Mouse (Mus musculus): ENCODE measurements around the gene Gpn3.

The Gpn3 gene

GRCm38 (mm10) chr5:122371591-122372191 is at the start of gene Gpn3:
Gpn3 (plus strand) TSS chr5:122371876.
- DNase-seq (ENCODE audit: low spot score in 2 of 2) = no peak

DNA sequence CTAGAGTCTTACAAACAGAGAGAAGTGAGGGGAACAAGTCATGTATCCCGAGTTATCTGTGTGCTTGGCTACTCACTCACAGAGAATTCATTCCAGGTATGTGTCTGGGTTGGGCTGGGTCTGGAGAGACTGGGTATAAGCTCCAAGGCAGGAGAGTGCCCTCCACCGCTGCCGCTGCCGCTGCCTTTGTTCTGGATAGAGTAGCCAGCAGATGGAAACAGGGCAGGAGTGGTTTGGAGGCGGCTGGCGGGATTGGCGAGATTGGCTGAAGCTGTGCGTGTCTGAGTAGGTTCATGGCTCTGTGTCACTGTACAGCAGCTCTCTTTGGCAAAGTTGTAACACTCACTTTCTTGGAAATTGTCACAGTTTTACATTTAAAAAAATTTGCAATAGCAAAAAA is 48.2 kb upstream of the Gpn3 start:
- no peak for DNase-seq (ENCODE audit: low spot score in 2 of 2)

DNA sequence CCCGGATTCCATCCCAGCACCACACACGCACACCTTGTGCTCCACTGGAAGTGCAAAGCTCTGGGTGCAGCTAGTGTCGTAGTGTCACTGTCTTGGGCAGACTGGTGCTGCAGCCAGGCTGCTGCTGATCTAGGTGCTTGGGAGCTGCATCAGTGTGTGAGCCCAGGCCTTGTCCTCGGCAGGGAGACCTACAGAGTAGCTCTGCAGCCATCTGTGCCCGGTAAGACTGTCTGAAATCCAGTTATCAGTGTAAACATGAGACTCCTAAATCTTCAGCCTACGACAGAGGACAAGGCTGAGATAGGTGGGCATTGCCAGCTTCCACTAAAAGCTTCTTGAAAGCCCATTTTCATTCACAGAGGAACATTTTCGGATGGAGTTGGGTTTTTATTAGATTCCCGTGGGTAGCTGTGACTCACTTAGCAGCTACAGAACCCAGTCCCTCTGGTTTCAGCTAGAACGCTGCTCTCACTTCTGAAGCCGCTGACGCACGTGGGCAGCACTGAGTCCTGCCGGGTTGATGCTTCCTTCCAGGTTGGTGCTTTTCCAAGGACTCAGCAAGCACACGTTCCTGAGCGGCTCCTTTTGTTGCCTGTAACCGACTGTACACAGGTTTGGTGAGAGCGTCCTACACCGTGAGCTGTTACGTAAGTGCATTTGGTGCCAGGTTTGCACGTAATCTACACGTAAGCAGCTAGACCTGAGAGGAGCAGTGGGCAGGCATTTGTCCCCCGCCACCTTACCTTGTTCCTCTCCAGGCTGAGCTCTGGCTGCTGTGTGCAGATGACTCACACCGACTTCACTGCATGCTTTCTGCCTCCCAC is 46.9 kb upstream of the Gpn3 start:
- DNase-seq (ENCODE audit: low spot score in 2 of 2) = peak in 1 of 2 experiments; percentile 49

DNA sequence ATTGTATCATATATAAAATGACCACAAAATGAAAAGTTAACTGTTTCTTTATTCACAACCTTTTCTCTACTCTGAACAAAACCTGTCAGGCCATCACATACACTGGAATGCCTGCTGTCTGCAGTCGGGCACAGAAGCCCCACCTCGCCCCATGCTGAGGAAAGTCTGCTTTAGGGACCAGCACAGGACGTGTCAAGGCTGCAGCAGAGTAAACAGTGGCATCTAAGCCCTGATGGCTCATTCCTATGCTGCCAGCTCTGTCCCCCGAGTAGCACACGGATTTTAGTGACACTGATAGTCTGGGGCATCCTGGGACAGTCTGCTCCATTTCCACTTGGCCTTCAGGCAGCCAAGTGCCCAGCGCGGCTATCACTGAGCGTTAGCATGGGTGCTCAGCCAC is 46.2 kb upstream of the Gpn3 start:
- no peak for DNase-seq (ENCODE audit: low spot score in 2 of 2)

GRCm38 (mm10) chr5:122327283-122327682 is 44.4 kb upstream of the Gpn3 start:
- DNase-seq (ENCODE audit: low spot score in 2 of 2) = no peak

DNA sequence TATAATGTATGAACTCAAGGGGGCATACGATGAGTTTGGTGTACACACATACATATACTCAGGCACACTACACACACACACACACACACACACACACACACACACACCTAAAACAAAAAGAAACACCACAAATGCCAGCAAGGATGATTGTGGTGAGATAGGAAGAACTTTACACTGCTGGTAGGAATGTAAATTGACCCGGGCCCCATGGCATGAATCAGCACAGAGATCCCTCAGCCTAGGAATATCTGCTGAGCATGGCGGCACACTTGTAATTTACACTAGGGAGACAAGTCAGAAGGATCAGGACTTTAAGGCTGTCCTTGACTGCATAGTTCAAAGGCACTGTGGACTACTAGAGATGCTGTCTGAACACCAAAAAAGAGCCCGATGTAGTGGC is 41.4 kb upstream of the Gpn3 start:
- no peak for DNase-seq (ENCODE audit: low spot score in 2 of 2)

DNA sequence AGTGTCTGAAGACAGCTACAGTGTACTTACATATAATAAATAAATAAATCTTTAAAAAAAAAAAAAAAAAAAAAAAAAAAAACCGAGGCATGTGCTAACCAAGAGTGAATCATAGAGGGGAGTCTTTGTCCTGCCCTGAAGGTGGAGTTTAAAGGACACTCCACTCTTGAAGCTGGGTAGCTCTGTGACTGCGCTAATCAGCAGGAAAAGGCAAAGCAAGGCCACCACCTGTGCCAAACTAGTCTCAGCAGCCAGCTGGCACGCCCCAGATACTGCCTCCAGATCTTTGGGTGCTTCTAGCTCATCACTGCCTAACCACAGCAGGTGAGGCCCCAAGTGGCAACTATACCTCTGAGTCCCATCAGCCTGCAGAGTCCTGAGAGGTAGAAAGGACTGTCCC is 37.0 kb upstream of the Gpn3 start:
- DNase-seq (ENCODE audit: low spot score in 2 of 2) = no peak

DNA sequence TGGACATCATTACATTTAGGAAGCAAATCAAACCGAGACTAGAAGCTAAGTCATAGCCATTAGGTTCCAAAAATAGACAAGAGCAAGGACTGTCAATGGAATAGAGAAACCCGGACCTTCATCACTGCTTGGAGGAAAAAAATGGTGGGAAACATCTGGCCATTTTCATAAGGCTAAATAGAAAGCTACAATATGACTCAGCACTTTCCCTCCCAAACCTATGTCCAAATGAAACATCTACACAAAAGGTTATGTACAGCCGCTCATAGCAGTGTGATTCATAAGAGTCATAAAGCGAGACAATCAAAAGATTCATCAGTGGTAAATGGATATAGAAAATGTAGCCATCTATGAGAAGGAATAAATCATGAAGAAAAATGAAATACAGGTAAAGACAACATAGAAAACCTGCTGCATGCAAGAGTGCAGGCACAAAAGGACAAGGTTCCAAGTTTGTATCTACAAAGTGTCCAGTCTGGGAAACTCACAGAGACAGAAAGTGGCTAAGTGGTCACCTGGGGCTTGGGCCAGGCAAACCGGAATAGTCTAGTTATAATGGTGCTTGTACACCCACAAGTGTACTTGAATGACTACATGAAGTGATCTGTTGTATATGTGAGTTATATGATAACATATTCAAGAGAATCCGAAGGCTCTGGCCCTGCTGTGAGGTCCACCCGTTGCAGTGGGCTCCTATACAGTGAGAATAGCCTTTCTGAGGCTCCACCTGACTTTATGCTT is 35.0 kb upstream of the Gpn3 start:
- no peak for DNase-seq (ENCODE audit: low spot score in 2 of 2)

GRCm38 (mm10) chr5:122342874-122343273 is 28.8 kb upstream of the Gpn3 start:
- DNase-seq (ENCODE audit: low spot score in 2 of 2) = no peak

GRCm38 (mm10) chr5:122343768-122344167 is 27.9 kb upstream of the Gpn3 start:
- no peak for DNase-seq (ENCODE audit: low spot score in 2 of 2)

DNA sequence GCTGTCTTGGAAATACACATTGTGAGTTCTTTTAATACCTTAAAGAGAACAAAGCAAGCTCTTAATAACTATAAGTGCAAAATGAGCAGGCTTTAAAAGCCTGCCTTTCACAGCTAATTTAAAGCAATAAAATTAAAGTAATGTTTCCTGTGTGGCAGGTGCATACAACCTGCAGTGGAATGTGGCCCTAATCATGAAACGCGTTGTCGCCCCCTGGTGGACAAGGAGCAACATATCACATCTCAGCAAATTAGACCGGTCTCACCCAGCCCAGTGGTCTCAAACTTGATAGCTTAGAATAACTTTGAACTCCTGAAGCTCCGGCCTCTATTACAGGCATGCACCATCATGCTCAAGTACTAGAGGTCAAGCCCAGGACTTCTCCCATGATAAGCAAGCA is 27.4 kb upstream of the Gpn3 start:
- peak; percentile 29 to 53 for DNase-seq (ENCODE audit: low spot score in 2 of 2)

DNA sequence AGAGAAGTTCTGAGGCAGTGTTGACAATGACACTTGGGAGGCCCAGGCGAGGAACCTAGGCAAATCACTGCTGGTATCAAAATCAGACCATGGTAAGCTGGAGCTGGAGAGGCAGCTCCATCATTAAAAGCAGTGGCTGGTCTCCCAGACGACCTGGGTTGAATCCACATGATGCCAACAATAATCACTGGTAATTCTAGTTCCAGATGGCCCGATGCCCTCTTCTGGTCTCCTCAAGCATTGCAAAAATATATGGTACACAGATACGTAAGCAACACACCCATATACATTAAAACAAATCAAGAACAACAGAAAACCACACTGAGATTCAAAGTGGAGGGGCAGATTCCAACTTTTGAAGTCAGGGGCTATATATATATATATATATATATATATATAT is 25.9 kb upstream of the Gpn3 start:
- DNase-seq (ENCODE audit: low spot score in 2 of 2) = no peak

- DNase-seq (ENCODE audit: low spot score in 2 of 2) = peak; percentile 96 to 97
Measured at GRCm38 (mm10) chr5:122353807-122354491, 17.7 kb upstream of the Gpn3 start, which contains the start of the genes Rad9b and Vps29. Rad9b (minus strand) TSS chr5:122354233. Vps29 (plus strand) TSS chr5:122354369.

DNA sequence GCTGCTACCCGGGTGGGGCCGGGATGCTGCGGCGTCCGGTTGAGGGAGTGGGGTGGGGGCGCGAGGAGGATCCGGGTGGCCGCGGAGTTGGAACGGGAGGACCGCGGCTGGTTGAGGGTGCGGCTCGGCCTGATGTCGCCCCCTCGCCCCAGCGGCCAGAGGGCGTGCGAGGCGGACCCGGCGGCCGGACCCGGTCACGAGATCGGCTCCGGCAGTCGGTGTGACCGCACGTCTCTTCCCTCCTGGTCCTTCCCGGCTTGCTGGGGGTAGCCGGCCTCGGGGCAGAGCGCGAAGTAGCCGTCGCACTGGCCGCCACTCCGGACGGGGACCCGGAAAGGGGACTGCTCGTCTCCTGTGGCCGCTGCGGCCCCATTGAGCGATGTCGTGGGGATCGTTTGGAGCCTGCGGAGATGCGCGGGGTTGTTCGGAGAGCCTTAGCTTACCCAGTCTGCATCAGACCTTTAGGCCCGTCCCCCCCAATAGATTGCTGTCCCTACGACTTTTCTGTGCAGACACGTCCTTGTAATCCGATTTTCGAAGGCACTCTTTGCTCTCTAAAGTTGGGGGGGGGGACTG is 17.1 kb upstream of the Gpn3 start:
- DNase-seq (ENCODE audit: low spot score in 2 of 2) = no peak

DNA sequence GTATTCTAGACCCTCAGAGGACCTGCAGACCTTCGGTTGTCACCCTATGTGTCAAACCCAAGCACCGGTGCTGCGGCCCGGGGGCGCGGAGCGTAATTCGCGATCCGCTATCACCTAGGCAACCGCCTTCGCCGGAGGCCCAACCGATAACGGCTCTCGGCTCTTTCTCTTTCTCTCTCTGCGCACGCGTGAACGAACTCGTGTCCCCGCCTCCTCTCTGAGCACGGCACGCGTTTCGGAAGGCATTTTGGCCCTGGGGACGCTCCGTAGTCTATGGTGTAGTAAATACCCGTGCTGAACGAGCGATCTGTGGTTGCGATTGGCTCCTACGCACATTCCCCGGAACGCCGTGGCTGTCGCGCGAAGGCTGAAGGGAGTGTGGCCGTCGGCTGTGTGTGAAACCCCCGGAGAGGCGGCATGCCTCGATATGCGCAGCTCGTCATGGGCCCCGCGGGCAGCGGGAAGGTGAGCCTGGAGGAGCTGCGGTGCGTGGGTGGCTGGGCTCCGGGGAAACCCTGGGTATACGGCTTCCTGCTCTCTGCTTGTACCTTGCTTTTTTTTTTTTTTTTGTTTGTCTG is 605 bp downstream of the Gpn3 start, which contains the start of gene Fam216a:
Gene Fam216a, minus strand, starts transcription at position 173 of the 578 bp plus-strand sequence.
- peak; percentile 98 to 99 for DNase-seq (ENCODE audit: low spot score in 2 of 2)

DNA sequence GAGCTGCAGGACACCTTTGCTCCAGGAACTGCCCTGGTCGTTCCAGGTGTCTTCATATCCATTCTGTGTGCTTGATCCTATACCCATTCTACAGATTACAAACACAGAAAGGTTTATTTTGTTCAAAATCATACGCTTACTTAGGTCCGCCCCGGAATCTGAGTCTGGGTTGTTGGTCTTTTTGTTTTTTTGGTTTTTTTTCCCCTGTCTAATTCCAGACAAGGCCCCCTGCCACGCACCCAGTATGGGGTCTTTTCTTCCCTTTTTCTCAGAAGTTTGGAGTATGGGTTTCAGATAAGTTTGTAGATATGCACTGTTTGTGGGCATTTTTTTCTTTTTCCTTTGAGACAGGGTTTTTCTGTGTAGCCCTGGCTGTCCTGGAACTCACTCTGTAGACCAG is 1.2 kb downstream of the Gpn3 start:
- no peak for DNase-seq (ENCODE audit: low spot score in 2 of 2)

- DNase-seq (ENCODE audit: low spot score in 2 of 2) = no peak
Measured at GRCm38 (mm10) chr5:122377101-122377833, 5.6 kb downstream of the Gpn3 start.

DNA sequence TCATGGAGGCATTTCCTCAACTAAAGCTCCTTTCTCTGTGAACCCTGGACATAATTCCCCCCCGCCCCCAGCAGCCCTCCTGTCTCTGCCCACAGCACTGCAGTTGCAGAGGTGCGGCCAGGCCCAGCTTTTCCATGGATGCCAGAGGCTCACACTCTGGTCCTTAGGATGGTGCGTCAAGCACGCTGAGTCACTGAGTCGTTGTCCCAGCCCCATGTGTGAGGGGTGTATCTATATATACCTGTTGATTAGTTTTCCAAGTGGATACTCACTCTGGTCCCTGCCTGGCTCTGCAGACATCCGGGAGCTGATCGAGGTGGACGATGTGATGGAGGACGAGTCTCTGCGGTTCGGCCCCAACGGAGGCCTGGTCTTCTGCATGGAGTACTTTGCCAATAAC is 6.5 kb downstream of the Gpn3 start:
- DNase-seq (ENCODE audit: low spot score in 2 of 2) = no peak

GRCm38 (mm10) chr5:122379374-122380155 is 7.9 kb downstream of the Gpn3 start:
- DNase-seq (ENCODE audit: low spot score in 2 of 2) = peak in 1 of 2 experiments; percentile 58

DNA sequence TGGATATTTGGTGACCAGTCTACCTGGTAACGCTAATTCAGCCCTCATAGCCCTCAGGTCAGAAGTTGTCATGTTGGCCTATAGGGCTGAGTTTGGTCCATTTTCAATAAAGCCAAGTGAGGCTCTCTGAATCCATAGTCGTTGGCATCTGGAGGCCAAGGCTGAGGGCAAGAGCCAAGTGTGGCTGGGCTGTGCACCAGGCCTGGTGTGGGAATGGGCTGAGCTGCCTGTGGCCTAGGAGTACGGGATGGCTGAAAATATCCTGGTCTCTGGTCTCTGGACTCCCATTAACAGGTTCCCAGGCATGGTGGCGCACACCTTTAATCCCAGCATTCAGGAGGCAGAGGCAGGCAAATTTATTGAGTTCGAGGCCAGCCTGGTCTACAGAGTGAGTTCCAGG is 18.3 kb downstream of the Gpn3 start:
- no peak for DNase-seq (ENCODE audit: low spot score in 2 of 2)
